Mouse (Mus musculus): ENCODE measurements around the gene Herc4.

Herc4 gene

GRCm38 (mm10) chr10:63248421-63248820, 4.8 kb downstream of the Herc4 start:
- DNase-seq (ENCODE audit: low read depth, low spot score): no peak

GRCm38 (mm10) chr10:63258696-63259095, 15.1 kb downstream of the Herc4 start:
- no peak for DNase-seq (ENCODE audit: low read depth, low spot score)

DNA sequence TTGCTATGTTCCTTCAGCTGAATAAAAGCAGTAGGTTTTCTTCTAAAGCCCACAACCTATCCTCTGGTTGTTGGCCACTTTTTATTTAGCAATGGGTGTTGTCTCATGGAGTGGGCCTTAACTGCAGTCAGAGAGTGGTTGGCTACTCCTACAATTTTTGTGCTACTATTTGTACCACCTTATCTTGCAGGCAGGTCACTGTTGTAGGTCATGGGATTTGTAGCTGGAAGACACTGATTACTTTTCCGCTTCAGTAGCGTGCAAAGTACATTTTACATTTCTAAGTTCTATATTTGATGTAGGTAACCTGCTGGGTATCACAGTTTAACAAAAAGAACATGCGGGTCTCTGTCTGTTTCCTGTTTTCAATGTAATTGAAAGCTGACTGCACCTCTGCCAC, 15.7 kb downstream of the Herc4 start:
- DNase-seq (ENCODE audit: low read depth, low spot score): no peak

GRCm38 (mm10) chr10:63267941-63268340, 24.3 kb downstream of the Herc4 start:
- DNase-seq (ENCODE audit: low read depth, low spot score): no peak

- DNase-seq (ENCODE audit: low read depth, low spot score): no peak
Observed at GRCm38 (mm10) chr10:63272401-63272800, 28.8 kb downstream of the Herc4 start.

DNA sequence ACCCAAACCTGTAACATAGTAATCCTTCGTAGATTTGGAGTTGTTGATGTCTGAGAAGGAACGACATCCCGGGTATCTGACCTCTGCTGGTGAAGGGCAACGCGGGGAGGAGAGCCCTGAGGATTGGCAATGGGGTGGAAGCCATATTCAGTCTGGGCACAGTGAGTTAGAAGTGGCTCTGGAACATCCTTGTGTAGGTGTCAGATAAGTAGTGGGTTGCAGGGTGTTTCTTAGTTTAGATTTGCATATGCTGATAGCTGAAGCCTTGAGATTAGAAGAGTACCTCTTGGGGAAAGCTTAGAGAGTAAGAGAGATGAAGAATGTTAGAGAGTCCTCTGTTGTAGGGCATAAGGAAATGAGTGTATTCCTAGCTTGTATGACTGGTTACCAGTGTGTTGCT, 29.3 kb downstream of the Herc4 start:
- no peak for DNase-seq (ENCODE audit: low read depth, low spot score)

DNA sequence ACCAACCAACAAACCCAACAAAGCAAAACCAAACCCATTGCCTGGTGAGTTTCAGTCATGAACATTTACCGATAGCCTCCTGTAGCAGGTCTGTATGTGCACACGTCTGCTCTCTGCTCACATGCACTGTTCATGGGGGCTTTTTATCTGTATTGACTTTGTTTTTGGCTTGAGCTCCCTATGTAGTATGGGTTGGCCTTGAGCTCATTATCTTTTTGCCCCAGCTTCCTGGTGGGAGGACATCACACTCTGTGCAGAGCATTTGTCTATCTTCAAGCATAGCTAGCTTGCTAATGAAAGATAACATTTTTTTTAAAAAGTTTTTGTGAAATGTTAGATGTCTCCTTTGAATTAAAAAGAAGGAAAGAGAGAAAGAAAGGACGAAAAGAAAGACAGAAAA, 33.4 kb downstream of the Herc4 start:
- DNase-seq (ENCODE audit: low read depth, low spot score): no peak

- no peak for DNase-seq (ENCODE audit: low read depth, low spot score)
Observed at GRCm38 (mm10) chr10:63279851-63280250, 36.2 kb downstream of the Herc4 start.

GRCm38 (mm10) chr10:63282417-63282816, 38.8 kb downstream of the Herc4 start:
- no peak for DNase-seq (ENCODE audit: low read depth, low spot score)

DNA sequence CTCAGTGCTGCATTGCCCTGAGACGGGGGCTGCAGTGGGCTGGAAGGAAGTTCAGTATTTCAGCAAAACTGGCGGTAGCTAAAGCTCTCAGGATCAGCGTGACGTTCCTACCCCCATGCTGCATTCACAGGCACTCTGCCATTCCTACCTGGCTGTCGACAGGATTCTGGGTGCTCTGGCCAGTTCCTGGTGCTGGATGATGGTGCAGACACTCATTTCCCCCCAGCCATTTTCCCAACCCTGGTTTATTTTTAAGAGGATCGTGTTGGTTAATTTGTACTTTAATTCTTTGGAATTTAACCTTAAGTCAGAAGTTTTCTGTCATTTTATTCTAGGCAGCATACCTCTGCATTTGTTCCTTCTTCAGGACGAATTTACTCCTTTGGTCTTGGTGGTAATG, 39.2 kb downstream of the Herc4 start:
- DNase-seq (ENCODE audit: low read depth, low spot score): no peak

DNA sequence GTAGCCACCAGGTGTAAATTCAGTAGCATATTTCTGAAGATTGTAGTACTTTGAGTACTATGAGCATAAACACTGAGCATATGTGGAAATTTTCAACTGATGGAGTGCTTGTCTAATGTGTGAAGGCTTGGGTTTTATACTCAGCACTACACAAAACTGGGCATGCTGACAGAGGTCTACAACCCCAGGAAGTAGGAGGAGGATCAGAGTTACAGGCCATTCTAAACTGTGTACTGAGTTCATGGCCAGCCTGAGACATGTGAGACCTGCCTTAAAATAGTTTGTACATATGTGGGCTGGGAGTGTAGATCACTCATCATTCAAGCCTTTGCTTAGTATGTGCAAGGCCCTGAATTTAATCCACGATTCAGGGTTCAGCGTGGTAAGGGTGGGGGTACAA, 58.7 kb downstream of the Herc4 start:
- no peak for DNase-seq (ENCODE audit: low read depth, low spot score)

- peak; percentile 81 for DNase-seq (ENCODE audit: low read depth, low spot score)
Observed at GRCm38 (mm10) chr10:63308582-63309366, 65.2 kb downstream of the Herc4 start.

- DNase-seq (ENCODE audit: low read depth, low spot score): no peak
Observed at GRCm38 (mm10) chr10:63313726-63314125, 70.1 kb downstream of the Herc4 start.

GRCm38 (mm10) chr10:63327091-63327490, 83.5 kb downstream of the Herc4 start:
- no peak for DNase-seq (ENCODE audit: low read depth, low spot score)

- DNase-seq (ENCODE audit: low read depth, low spot score): no peak
Observed at GRCm38 (mm10) chr10:63336901-63337300, 93.3 kb downstream of the Herc4 start.

DNA sequence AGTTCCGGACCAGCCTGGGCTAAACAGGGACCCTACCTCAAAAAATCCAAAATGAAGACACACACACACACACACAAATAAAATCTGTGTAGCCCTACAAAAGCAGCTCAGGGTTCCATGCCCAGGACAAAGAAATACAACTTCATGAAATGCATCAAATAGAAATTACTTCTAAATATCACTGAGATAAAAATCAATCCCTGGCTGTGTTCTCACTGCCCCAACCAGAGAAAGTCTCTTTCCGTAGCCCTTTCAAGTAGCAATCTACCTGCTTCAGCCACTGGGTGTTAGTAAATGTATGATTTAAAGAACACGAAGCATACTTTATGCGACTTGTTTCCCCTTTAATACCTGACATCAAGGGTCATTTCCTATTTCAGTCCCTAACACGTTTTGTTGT, 93.7 kb downstream of the Herc4 start:
- no peak for DNase-seq (ENCODE audit: low read depth, low spot score)

DNA sequence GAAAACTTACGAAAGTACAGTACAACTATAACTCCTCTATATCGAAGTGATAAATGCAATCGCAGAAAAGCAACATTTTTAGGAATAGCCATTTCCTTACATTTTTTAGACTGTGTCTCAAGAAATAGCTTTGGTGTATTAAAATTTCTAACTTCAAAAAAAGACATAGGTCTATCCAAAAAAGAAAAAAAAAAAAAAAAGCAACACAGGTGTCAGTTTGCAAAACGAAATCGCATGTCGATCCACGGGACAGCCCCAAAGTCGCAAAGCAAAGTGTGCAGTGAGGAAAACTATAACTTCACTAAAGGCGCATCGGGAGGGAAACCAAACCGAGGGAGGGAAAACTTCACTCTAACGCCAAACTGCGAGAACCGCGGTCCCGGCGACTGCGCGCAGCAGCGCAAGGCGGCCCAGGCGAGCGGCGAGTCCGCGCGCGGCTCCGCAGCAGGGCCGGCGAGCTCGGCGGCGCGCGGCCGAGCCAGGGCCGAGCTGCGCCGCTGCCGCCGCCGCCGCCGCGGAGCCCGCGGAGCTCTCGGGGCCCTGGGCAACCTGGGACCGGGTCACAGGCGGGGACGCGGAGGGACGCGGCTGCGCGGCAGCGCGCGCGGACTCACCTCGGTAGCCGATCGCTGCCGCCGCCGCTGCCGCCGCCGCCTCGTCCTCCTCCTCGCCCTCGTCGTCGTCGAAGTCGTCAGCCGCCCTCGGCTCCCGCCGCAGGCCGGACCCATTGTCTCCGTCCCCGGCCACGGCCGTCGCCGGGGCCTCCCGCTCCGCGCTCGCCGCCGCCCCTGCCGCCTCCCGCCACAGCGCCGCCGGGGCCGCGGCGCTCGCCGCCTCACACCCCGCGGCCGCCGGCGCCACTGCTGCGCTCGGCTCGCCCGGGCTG, 94.6 kb downstream of the Herc4 start:
- DNase-seq (ENCODE audit: low read depth, low spot score): peak; percentile 75

DNA sequence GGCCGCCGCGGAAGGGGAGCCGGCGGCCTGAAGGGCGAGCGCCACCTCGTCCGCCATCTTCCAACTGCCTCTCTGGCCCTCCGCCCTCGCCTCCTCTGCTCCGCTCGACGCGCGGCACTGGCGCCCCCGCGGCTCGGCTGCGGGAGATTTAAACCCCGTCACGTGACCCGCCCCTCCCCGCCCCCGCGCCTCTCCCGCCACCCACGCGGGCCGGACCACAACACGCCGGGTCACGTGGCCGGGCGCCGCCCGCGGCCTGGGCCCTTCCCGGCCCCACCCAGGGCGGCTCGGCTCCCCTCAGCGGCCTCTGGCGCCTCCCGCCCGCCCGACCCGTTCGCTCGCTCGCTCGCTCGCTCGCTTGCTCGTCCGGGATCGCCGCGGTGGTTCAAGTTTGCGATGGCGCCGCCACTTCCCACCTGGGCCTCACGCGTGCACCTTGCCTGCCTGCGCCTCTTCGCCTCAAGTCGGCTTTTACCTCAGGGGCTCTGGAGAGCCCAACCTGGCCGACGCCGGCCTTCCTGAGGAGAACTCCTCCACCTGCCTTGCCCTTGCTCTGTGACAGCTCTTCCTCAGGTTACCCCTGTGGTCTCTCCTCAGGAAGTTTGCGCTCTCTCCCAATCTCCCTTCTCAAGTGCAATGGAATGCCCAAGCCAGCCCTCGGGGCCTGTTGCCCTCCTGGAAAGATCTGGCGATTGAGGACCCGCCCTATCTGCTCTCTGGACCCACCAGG, 95.5 kb downstream of the Herc4 start:
- DNase-seq (ENCODE audit: low read depth, low spot score): peak; percentile 87

- DNase-seq (ENCODE audit: low read depth, low spot score): no peak
Observed at GRCm38 (mm10) chr10:63341351-63341750, 97.7 kb downstream of the Herc4 start.

DNA sequence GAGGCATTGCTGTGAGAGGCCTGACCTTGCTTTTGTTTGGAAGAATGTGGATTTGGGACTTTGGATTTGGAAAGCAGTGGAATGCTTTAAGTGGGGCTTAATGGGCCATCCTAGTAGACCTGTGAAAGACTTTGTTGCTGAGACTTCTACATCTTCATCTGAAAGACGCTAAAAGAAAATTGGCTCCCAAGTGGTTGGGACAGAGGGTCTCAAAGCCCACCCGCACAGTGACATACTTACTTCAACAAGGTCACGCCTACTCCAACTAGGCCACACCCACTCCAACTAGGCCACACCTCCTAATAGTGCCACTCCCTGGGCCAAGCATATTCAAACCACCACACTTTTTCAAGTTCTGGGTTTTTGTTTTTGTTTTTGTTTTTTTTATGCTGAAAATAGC, 101.1 kb downstream of the Herc4 start:
- no peak for DNase-seq (ENCODE audit: low read depth, low spot score)

GRCm38 (mm10) chr10:63348291-63348690, 104.7 kb downstream of the Herc4 start:
- no peak for DNase-seq (ENCODE audit: low read depth, low spot score)

- no peak for DNase-seq (ENCODE audit: low read depth, low spot score)
Observed at GRCm38 (mm10) chr10:63350666-63351065, 107.1 kb downstream of the Herc4 start.

Measured in CD4-positive helper T cell, adult 2 months (primary cell).